Mouse (Mus musculus): ENCODE measurements around the gene Olfr1393. TPM values are rescaled to one million over a fixed set of nuclear protein-coding genes. Genes with fewer than 3 reads are reported as not detected.

The Olfr1393 gene
- total and polyA plus RNA-seq, 2 experiments from 2014 or later = 0.21 to 1.4 TPM

DNA sequence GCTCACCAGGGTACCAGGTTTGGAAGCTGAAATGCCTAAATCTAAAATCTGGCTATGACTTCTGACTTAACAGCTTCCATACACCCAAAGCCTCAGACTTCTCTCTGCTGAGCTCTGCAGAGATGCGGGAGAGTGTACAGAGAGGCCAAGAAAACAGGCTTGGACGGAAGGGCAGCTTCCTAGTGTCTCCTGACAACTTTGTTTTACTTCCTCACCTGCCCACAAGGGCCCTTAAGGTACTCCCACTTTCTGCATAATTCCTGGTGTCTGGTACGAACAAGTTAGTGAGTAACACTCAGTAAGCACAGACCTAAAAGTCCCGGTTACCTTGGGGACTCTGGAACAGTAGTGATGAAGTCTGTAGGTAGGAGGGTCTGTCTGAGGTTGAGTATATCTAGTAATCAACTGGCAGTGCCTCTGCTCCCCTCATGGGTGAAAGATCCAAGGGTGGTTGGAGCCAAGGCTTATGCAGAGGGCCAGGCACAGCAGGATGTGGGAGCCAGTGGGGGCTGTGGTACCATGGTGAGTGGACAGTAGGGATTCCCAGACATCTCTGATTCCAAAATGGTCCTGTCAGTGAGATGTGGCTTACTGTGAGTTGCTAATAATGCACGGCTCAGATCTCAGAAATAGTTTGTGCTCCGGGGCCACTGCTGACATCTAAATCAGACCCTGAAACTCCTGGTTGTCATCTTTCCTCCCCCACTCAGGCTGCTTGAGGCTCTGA, 29.0 kb upstream of the Olfr1393 start:
- Histone ChIP-seq H3K27ac (ENCODE audit: low read depth, low read length) (no peak overlapping the region), H3K9ac (replicated peaks; ENCODE audit: low read length, poor library complexity, severe bottlenecking) (no peak overlapping the region), H3K4me3 (ENCODE audit: low read depth, low read length) (no peak overlapping the region), H3K9me3 (ENCODE audit: low read length) (no peaks in the 10 kb centered on the region), H3K27me3 (ENCODE audit: insufficient read depth, low read length) (no peaks in the 10 kb centered on the region), H3K4me1 (ENCODE audit: insufficient read depth, low read length) (peaks cover 10% of the 10 kb centered on the region), H3K4me2 (ENCODE audit: low read depth, low read length, poor library complexity, severe bottlenecking) (no peak overlapping the region), H3K36me3 (ENCODE audit: insufficient read depth, low read length) (peaks cover 3% of the 10 kb centered on the region; the same call in 1 of the 2 replicates)
- no peak for ATAC-seq (ENCODE audit: low FRiP score)
- 65% methylated on average over 6 of the region's 6 CpGs for WGBS
- TF ChIP-seq CTCF (IDR thresholded peaks at IDR 0.05) = no peak
- no peak for DNase-seq (ENCODE audit: low spot score)

DNA sequence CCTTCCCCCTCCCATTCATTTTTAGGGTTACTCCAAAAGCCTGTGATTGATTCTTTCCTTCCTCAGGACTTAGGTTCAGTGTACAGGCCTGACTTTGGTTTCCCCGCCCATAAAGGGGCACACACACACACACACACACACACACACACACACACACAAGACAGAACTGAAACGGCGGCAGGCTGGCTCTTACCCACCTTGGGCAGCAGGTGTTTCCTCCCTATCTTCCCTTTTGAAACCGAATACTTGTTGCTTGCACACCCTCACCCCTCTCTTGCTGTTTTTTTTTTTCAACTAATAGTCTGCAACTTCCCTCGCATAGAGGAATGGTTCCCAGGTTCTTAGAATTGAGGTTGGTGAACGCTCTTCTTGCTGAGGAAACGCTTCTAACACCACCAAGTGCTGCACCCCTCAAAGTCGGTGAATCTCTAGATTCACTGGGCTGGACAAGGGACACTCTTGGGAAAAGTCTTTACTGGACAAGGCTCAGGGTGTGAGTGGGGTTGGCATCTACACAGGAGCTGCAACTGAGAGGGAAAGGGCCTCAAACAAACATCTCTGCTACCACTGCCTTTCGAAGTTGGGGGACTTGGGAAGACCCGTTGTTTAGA, 28.2 kb upstream of the Olfr1393 start:
- no peaks in the 10 kb centered on the region for H3K9me3 ChIP-seq (ENCODE audit: low read length)
- no peaks in the 10 kb centered on the region for H3K27me3 ChIP-seq (ENCODE audit: insufficient read depth, low read length)
- H3K4me1 ChIP-seq (ENCODE audit: insufficient read depth, low read length) = peaks cover 10% of the 10 kb centered on the region
- peak overlapping the region; percentile 93 for H3K4me2 ChIP-seq (ENCODE audit: low read depth, low read length, poor library complexity, severe bottlenecking)
- WGBS = 36% methylated on average over 10 of the region's 10 CpGs
- H3K27ac ChIP-seq (ENCODE audit: low read depth, low read length) = peak overlapping the region; percentile 70
- ATAC-seq (ENCODE audit: low FRiP score) (no peak), DNase-seq (ENCODE audit: low spot score) (no peak)
- H3K9ac ChIP-seq (replicated peaks; ENCODE audit: low read length, poor library complexity, severe bottlenecking) = peak overlapping the region; percentile 72
- H3K4me3 ChIP-seq (ENCODE audit: low read depth, low read length) = peak overlapping the region; percentile 59
- no peak for TF ChIP-seq CTCF (IDR thresholded peaks at IDR 0.05)
- peaks cover 3% of the 10 kb centered on the region; the same call in 1 of the 2 replicates for H3K36me3 ChIP-seq (ENCODE audit: insufficient read depth, low read length)

DNA sequence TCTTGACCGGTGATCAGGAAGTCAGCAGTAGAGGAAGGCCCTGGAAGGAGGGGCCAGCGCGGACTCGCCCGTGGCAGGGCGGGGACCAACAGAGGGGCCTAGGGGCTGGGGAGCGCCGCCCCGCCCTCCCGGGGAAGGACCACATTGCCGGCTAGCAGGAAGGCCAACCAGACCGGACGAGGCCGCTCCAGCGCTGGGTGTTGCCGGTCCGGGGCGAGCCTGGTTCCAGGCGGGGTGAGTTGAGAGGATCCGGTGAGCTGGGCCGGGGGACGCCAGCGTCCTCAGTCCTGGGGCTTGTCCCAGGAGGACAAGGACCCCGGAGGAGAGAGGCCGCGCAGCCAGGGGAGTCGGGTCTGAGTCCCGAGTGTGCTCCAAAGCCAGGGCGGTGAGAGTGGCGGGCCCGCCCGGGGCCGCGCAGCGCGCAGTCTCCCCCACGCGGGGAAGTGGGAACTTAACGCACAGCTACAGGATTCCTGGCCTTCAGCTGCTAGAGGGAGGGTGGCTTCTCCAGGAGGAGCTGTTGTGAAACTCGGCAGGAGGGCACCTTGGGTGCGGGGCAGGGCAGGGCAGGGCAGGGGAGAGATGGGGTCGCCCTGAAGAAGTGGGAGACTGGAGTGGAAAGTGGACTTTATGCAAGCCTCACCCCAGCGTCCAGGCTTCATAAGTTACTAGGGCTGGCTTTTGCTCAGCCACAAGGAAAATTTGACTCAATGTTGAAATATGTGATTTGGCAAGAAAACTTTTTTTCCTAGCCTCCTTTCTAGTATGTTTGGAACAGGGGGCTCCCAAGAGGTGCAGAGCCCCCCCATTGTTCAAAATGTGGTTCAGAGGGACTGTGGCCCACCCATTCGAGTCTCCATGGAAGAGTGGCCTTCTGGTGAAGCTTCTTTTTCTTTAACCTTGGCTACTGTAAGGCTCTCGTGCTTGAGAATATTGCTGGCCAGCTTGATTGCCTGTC, 27.4 kb upstream of the Olfr1393 start:
- H3K4me2 ChIP-seq (ENCODE audit: low read depth, low read length, poor library complexity, severe bottlenecking) = peak overlapping the region; percentile 93
- H3K4me1 ChIP-seq (ENCODE audit: insufficient read depth, low read length) = peaks cover 10% of the 10 kb centered on the region
- H3K9ac ChIP-seq (replicated peaks; ENCODE audit: low read length, poor library complexity, severe bottlenecking) = peak overlapping the region; percentile 72
- no peaks in the 10 kb centered on the region for H3K9me3 ChIP-seq (ENCODE audit: low read length)
- H3K27ac ChIP-seq (ENCODE audit: low read depth, low read length) = peak overlapping the region; percentile 70
- 5% methylated on average over 45 of the region's 45 CpGs for WGBS
- DNase-seq (ENCODE audit: low spot score) = peak; percentile 66
- peak overlapping the region; percentile 59 for H3K4me3 ChIP-seq (ENCODE audit: low read depth, low read length)
- peak; percentile 54 for TF ChIP-seq CTCF (IDR thresholded peaks at IDR 0.05)
- peak; percentile 85 for ATAC-seq (ENCODE audit: low FRiP score)
- H3K27me3 ChIP-seq (ENCODE audit: insufficient read depth, low read length) = no peaks in the 10 kb centered on the region
- H3K36me3 ChIP-seq (ENCODE audit: insufficient read depth, low read length) = peaks cover 3% of the 10 kb centered on the region; the same call in 1 of the 2 replicates

DNA sequence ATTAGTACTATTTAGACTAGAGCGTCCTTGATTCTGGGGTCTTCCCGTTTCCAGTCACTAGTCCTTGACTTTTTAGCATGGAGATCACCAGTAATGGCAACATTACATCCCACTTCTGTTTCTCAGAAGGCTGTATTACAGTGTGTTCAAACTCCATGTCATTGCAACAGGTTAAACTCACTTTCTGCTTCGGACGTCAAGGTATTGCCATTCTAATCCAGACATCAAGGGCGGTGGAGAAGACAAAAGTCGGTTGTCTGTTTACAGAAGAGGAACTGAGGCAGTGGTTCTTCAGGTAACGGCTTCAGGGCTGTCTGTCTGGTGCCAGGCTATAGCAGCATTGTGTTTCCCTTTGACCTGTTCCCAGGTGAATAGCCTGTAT, 26.7 kb upstream of the Olfr1393 start:
- DNase-seq (ENCODE audit: low spot score) (no peak), ATAC-seq (ENCODE audit: low FRiP score) (no peak)
- TF ChIP-seq CTCF (IDR thresholded peaks at IDR 0.05) = no peak
- peak overlapping the region; percentile 59; the same call in 1 of the 2 replicates for H3K4me3 ChIP-seq (ENCODE audit: low read depth, low read length)
- H3K9me3 ChIP-seq (ENCODE audit: low read length) = no peaks in the 10 kb centered on the region
- peaks cover 3% of the 10 kb centered on the region; the same call in 1 of the 2 replicates for H3K36me3 ChIP-seq (ENCODE audit: insufficient read depth, low read length)
- no peaks in the 10 kb centered on the region for H3K27me3 ChIP-seq (ENCODE audit: insufficient read depth, low read length)
- 0 out of 2 replicates have a peak overlapping the region, but pooled peaks have one; percentile 72 for H3K9ac ChIP-seq (replicated peaks; ENCODE audit: low read length, poor library complexity, severe bottlenecking)
- H3K4me1 ChIP-seq (ENCODE audit: insufficient read depth, low read length) = peaks cover 7% of the 10 kb centered on the region
- peak overlapping the region; percentile 93; the same call in 1 of the 2 replicates for H3K4me2 ChIP-seq (ENCODE audit: low read depth, low read length, poor library complexity, severe bottlenecking)
- 66% methylated on average over 7 of the region's 7 CpGs for WGBS
- no peak overlapping the region for H3K27ac ChIP-seq (ENCODE audit: low read depth, low read length)

DNA sequence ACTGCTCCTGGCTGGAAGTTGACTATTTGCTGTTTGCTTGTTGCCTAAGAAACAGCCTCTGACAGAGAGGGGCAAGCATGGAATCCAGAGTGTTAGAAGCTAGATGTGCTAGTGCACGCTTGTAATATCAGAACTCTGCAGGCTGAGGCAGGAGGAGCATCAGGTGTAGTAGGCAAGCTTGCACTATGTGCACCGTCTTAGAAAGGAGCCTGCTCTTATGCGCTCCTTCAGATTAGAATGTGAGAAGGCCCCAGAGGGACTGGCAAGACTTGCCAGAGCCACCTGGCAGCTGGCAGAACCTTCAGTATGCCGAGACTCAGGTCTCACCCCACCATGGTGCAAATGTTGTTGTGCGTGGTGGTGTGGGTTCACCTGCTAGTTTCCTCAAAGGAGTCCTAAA, 26.1 kb upstream of the Olfr1393 start:
- WGBS = 88% methylated on average over 5 of the region's 5 CpGs
- no peak for ATAC-seq (ENCODE audit: low FRiP score)
- no peak for TF ChIP-seq CTCF (IDR thresholded peaks at IDR 0.05)
- H3K27me3 ChIP-seq (ENCODE audit: insufficient read depth, low read length) = no peaks in the 10 kb centered on the region
- H3K36me3 ChIP-seq (ENCODE audit: insufficient read depth, low read length) = peaks cover 3% of the 10 kb centered on the region; the same call in 1 of the 2 replicates
- no peak overlapping the region for H3K9ac ChIP-seq (replicated peaks; ENCODE audit: low read length, poor library complexity, severe bottlenecking)
- H3K4me2 ChIP-seq (ENCODE audit: low read depth, low read length, poor library complexity, severe bottlenecking) = no peak overlapping the region
- H3K4me3 ChIP-seq (ENCODE audit: low read depth, low read length) = no peak overlapping the region
- peaks cover 6% of the 10 kb centered on the region for H3K4me1 ChIP-seq (ENCODE audit: insufficient read depth, low read length)
- H3K9me3 ChIP-seq (ENCODE audit: low read length) = no peaks in the 10 kb centered on the region
- no peak for DNase-seq (ENCODE audit: low spot score)
- no peak overlapping the region for H3K27ac ChIP-seq (ENCODE audit: low read depth, low read length)
